Mouse (Mus musculus): Measurements from ENCODE around the gene Rsph4a.
"Not testable (repeated sequence)": the region's sequence is repeated elsewhere in the genome, so short reads cannot be mapped to it uniquely, and the experiment has no call there.

Rsph4a gene

GRCm38 (mm10) chr10:33904530-33905481, at the start of gene Rsph4a:
Rsph4a (plus strand) TSS chr10:33905111.
- DNase-seq (ENCODE audit: low spot score), result peak; percentile 54

- no peak for DNase-seq (ENCODE audit: low spot score)
These were observed 47.5 kb upstream of the Rsph4a start, which contains the start of gene Sult3a1 for GRCm38 (mm10) chr10:33857421-33857820. Sult3a1 (plus strand) TSS chr10:33857721.

- DNase-seq (ENCODE audit: low spot score), result no peak
These were observed 38.9 kb upstream of the Rsph4a start for GRCm38 (mm10) chr10:33865994-33866393.

GRCm38 (mm10) chr10:33870441-33870840, 34.5 kb upstream of the Rsph4a start:
- DNase-seq (ENCODE audit: low spot score), result no peak

- no peak for DNase-seq (ENCODE audit: low spot score)
These were observed 32.1 kb upstream of the Rsph4a start for GRCm38 (mm10) chr10:33872672-33873398.

- not testable (repeated sequence) for DNase-seq (ENCODE audit: low spot score)
These were observed 22.5 kb upstream of the Rsph4a start for GRCm38 (mm10) chr10:33882411-33882810.

- not testable (repeated sequence) for DNase-seq (ENCODE audit: low spot score)
These were observed 3.4 kb upstream of the Rsph4a start for GRCm38 (mm10) chr10:33901520-33901919.

GRCm38 (mm10) chr10:33905489-33905888, 578 bp downstream of the Rsph4a start:
- DNase-seq (ENCODE audit: low spot score), result no peak

- no peak for DNase-seq (ENCODE audit: low spot score)
These were observed 35.8 kb downstream of the Rsph4a start for GRCm38 (mm10) chr10:33940702-33941101.

- no peak for DNase-seq (ENCODE audit: low spot score)
These were observed 40.5 kb downstream of the Rsph4a start for GRCm38 (mm10) chr10:33945390-33945789.

GRCm38 (mm10) chr10:33946336-33946735, 41.4 kb downstream of the Rsph4a start:
- DNase-seq (ENCODE audit: low spot score), result no peak

- DNase-seq (ENCODE audit: low spot score), result peak; percentile 61
These were observed 46.1 kb downstream of the Rsph4a start, which contains the start of gene Zup1 for GRCm38 (mm10) chr10:33950803-33951583. Zup1 (minus strand) TSS chr10:33951269.

GRCm38 (mm10) chr10:33952509-33952908, 47.6 kb downstream of the Rsph4a start:
- DNase-seq (ENCODE audit: low spot score), result no peak

Measured in left cerebral cortex, adult 11 months (tissue).